Mouse (Mus musculus): ENCODE measurements around the gene Kdelr1.

- no peak for TF ChIP-seq CTCF (IDR thresholded peaks at IDR 0.05; ENCODE audit: control insufficient read depth, insufficient read depth, insufficient replicate concordance, low read depth, low read length)
- no peak for TF ChIP-seq POLR2A (IDR thresholded peaks at IDR 0.05; ENCODE audit: control insufficient read depth, low read depth, low read length)
Observed at GRCm38 (mm10) chr7:45880531-45880930, 8.0 kb downstream of the Kdelr1 start.

Measured in testis, adult 2 months (tissue).